Mouse (Mus musculus) neural tube, embryonic 15.5 days (tissue): ENCODE measurements at regions not wholly inside any gene's neighbourhood (a gene's known extent, or its start where the extent isn't known, plus 50 kb on each side); places are given as distances from the start of the nearest gene placed in this dataset.

ENCODE experiments used
- ATAC-seq: fragments of 200-750 bp; cut with Nextera tagmentation; 2 replicates; pipeline ENCODE4 v1.8.0; 2017; ENCODE audit warnings: mild to moderate bottlenecking, moderate TSS enrichment, moderate library complexity; ENCODE audit not compliant: low FRiP score
- H3K27ac ChIP-seq: fragments of 300-500 bp; sonication (generic); replicated peaks from 2 replicates; pipeline ENCODE4 v1.5.1; 2015; ENCODE audit warnings: mild to moderate bottlenecking, inconsistent platforms
- H3K27me3 ChIP-seq: fragments of 300-500 bp; sonication (generic); replicated peaks from 2 replicates; pipeline ENCODE4 v1.6.1; 2015; ENCODE audit warnings: inconsistent platforms
- H3K36me3 ChIP-seq: fragments of 300-500 bp; sonication (generic); 2 replicates; pipeline ENCODE4 v1.6.1; 2015; ENCODE audit warnings: inconsistent platforms
- H3K4me1 ChIP-seq: fragments of 300-500 bp; sonication (generic); 2 replicates; pipeline ENCODE4 v1.6.1; 2015; ENCODE audit warnings: inconsistent platforms
- H3K4me2 ChIP-seq: fragments of 300-500 bp; sonication (generic); 2 replicates; pipeline ENCODE4 v1.6.1; 2015; ENCODE audit warnings: inconsistent platforms, mild to moderate bottlenecking, moderate library complexity
- H3K4me3 ChIP-seq: fragments of 300-500 bp; sonication (generic); replicated peaks from 2 replicates; pipeline ENCODE4 v1.5.1; 2015; ENCODE audit warnings: mild to moderate bottlenecking, inconsistent platforms
- H3K9ac ChIP-seq: fragments of 300-500 bp; sonication (generic); replicated peaks from 2 replicates; pipeline ENCODE4 v1.6.1; 2015; ENCODE audit warnings: mild to moderate bottlenecking, inconsistent platforms
- H3K9me3 ChIP-seq: fragments of 300-500 bp; sonication (generic); replicated peaks from 2 replicates; pipeline ENCODE4 v1.6.1; 2016; ENCODE audit warnings: inconsistent platforms
- WGBS: fragments of 180-500 bp; shearing (Covaris S2); methylation state at CpG from one replicate; pipeline ENCODE4 v1.1.7; 2015; ENCODE audit warnings: mixed read lengths; 5-methylcytosine and 5-hydroxymethylcytosine counted together

DNA sequence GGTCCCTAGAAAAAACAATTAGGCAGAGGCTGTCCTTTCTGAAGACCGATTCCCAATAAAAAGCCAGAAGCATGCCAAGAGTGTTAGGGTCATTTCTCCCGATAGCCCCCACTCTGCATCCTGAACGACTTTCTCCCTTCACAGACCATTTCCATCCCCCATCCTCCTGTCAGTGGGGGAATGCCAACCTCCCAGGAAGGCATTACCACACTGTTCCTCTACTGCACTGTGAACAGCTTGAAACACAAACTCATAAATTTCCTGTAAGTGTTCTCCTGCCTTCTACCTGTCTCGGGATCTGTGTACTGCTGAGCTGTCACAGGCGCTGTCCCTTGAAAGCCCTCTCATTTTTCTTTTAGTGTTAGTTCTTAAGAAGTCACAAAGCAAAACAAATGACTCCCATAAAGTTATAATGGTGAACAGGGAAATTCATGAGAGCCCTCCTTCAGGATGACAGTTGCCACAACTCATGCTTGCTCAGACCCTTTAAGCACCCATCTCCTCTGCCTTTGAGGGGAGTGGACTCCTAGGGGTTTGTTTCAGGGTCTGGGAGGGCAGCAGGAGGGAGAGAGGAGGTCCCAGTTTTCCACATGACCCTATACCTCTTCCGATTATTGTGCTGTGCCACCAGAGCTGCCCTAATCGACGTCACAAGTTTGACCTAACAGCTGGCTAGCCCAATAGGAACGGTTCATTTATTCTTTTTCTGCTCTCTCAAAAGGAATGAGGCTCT lies 139.9 kb downstream of the Rchy1 start:
- H3K36me3 ChIP-seq = no peaks in the 10 kb centered on the region
- H3K27ac ChIP-seq = no peak overlapping the region
- peak; percentile 68; the same call in 1 of the 2 replicates for ATAC-seq
- H3K27me3 ChIP-seq = no peaks in the 10 kb centered on the region
- H3K4me2 ChIP-seq = no peak overlapping the region
- peaks cover 19% of the 10 kb centered on the region for H3K4me1 ChIP-seq
- no peak overlapping the region for H3K9ac ChIP-seq
- WGBS = 44% methylated on average over 9 of the region's 9 CpGs
- H3K9me3 ChIP-seq = no peaks in the 10 kb centered on the region
- H3K4me3 ChIP-seq = no peak overlapping the region

- peaks cover 20% of the 10 kb centered on the region for H3K4me1 ChIP-seq
- H3K36me3 ChIP-seq = no peaks in the 10 kb centered on the region
- 0 out of 2 replicates have a peak overlapping the region, but pooled peaks have one; percentile 2 for H3K27ac ChIP-seq
- no peaks in the 10 kb centered on the region for H3K9me3 ChIP-seq
- H3K4me2 ChIP-seq = no peak overlapping the region
- WGBS = 44% methylated on average over 12 of the region's 12 CpGs
- no peak overlapping the region for H3K9ac ChIP-seq
- no peaks in the 10 kb centered on the region for H3K27me3 ChIP-seq
- no peak overlapping the region for H3K4me3 ChIP-seq
- ATAC-seq = no peak
Measured at GRCm38 (mm10) chr5:91818800-91819199, 144.1 kb downstream of the Rchy1 start.

GRCm38 (mm10) chr5:91818195-91818594 lies 144.7 kb downstream of the Rchy1 start:
- peaks cover 17% of the 10 kb centered on the region for H3K4me1 ChIP-seq
- no peak overlapping the region for H3K4me3 ChIP-seq
- H3K4me2 ChIP-seq = no peak overlapping the region
- no peak overlapping the region for H3K9ac ChIP-seq
- no peaks in the 10 kb centered on the region for H3K36me3 ChIP-seq
- 83% methylated on average over 11 of the region's 11 CpGs for WGBS
- ATAC-seq = no peak
- no peaks in the 10 kb centered on the region for H3K9me3 ChIP-seq
- H3K27ac ChIP-seq = 0 out of 2 replicates have a peak overlapping the region, but pooled peaks have one; percentile 2
- no peaks in the 10 kb centered on the region for H3K27me3 ChIP-seq

DNA sequence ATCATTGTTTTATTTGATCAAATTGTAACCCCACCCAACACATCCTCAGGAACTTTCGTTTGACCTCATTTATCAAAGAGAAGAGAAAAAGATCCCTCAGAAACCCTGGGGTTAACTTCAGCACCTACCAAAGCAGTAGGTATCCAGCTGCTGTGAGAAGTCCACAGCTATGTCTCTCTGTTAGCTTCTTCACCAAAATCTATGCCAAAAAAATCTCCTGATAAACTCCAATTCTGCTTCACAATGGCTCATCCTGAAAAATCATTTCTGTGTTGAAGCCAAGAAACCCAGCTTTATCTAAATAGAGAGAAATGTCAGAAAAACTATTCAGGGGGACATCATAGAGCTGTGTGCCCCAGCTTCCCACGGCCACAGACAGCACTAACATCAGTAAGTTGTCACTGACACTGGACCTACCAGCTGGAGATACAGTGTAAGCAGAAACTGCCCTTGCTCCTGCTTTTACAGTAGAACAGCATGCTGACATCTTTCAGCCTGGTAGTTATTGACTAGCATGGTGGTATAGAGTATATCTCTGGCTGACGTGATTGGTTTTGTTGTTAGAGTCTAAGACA lies 146.4 kb downstream of the Rchy1 start:
- Histone ChIP-seq H3K27ac (no peak overlapping the region), H3K4me3 (no peak overlapping the region), H3K36me3 (no peaks in the 10 kb centered on the region), H3K9me3 (no peaks in the 10 kb centered on the region), H3K9ac (no peak overlapping the region), H3K4me1 (0 out of 2 replicates have a peak, but pooled peaks cover 12% of the 10 kb centered on the region), H3K27me3 (no peaks in the 10 kb centered on the region), H3K4me2 (no peak overlapping the region)
- 87% methylated on average over 3 of the region's 3 CpGs for WGBS
- no peak for ATAC-seq

DNA sequence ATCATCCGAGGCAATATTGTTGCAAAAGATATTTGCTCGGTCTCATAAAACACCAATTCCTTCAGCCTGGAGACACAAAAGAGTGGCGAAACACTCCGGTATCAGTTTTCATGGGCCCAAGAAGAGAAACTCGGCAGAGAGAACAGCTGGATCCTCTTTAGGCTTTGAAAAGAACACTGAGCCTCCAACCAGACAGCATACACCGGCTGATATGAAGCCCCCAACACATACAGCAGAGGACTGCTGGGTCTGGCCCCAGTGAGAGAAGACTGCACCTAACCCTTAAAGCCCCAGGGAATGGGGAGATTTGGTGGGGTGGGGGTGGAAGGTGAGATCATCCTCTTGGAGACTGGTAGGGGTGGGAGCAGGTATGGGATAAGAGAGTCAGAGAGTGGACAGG lies 147.9 kb downstream of the Rchy1 start:
- WGBS = 68% methylated on average over 6 of the region's 6 CpGs
- H3K4me3 ChIP-seq = no peak overlapping the region
- 0 out of 2 replicates have a peak, but pooled peaks cover 12% of the 10 kb centered on the region for H3K4me1 ChIP-seq
- H3K27ac ChIP-seq = no peak overlapping the region
- ATAC-seq = no peak
- H3K4me2 ChIP-seq = no peak overlapping the region
- no peaks in the 10 kb centered on the region for H3K36me3 ChIP-seq
- H3K27me3 ChIP-seq = no peaks in the 10 kb centered on the region
- no peak overlapping the region for H3K9ac ChIP-seq
- H3K9me3 ChIP-seq = no peaks in the 10 kb centered on the region

DNA sequence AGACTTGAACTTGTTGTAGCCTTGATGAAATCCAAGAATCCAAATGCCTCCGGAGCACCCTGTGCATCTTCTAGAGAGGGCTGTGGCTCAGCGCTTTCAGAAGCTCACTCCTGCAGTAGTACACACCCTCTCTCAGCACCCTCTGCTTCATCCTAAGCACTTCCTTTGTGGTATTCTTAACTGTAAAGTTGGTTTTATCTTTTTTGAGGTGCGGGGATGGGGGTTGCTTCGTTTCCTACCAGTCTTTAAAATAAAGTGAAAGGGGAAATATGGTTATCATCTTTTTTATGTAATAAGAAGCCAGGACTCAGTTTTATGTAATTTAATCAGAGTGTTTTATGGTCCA lies 148.5 kb downstream of the Rchy1 start:
- H3K9me3 ChIP-seq = no peaks in the 10 kb centered on the region
- 0 out of 2 replicates have a peak, but pooled peaks cover 12% of the 10 kb centered on the region for H3K4me1 ChIP-seq
- no peak overlapping the region for H3K27ac ChIP-seq
- H3K4me3 ChIP-seq = no peak overlapping the region
- no peaks in the 10 kb centered on the region for H3K36me3 ChIP-seq
- H3K27me3 ChIP-seq = no peaks in the 10 kb centered on the region
- 77% methylated on average over 4 of the region's 4 CpGs for WGBS
- H3K9ac ChIP-seq = no peak overlapping the region
- no peak for ATAC-seq
- H3K4me2 ChIP-seq = no peak overlapping the region

DNA sequence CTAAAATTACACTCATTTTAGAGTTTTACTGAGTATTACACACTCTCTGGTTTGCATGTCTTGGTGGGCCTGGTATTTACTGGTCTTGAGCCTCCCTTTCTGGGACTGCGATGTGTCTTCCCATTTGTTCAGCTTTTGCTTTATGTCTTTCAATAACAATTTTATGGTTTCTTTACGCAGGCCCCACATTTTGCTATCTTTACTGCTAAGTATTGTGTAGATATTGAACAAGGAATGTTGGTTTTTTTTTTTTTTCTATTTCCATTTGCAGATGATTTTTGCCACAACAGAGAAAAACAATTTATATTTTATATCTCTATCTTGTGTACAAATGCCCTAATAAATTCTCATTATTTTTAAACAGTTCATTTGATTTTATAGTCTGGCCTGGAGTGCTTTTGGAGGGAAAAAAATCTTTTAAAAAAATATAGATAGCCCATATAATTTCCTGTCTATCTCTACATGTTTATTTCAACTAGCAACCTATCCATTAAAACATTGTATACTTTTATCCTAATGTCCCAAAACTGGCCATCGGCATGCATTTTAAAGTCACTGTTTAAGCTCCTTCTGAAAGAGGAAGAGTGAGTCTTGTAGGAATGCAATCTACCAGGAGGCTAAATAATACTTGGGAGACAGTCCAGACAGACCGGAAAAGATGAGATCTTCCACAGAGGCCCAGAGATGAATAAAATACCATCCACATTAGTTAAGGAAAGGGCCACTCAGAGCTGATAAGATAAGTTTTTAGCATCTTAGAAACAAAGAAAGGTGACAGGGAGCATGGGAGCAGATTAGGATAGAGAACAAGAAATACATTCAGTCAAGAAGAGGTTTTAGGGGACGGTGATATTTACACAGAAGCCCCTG lies 149.1 kb downstream of the Rchy1 start:
- no peak overlapping the region for H3K27ac ChIP-seq
- H3K4me3 ChIP-seq = no peak overlapping the region
- H3K9ac ChIP-seq = no peak overlapping the region
- H3K9me3 ChIP-seq = no peaks in the 10 kb centered on the region
- ATAC-seq = no peak
- 79% methylated on average over 5 of the region's 5 CpGs for whole genome bisulfite sequencing
- H3K27me3 ChIP-seq = no peaks in the 10 kb centered on the region
- no peak overlapping the region for H3K4me2 ChIP-seq
- H3K36me3 ChIP-seq = no peaks in the 10 kb centered on the region
- 0 out of 2 replicates have a peak, but pooled peaks cover 9% of the 10 kb centered on the region for H3K4me1 ChIP-seq

DNA sequence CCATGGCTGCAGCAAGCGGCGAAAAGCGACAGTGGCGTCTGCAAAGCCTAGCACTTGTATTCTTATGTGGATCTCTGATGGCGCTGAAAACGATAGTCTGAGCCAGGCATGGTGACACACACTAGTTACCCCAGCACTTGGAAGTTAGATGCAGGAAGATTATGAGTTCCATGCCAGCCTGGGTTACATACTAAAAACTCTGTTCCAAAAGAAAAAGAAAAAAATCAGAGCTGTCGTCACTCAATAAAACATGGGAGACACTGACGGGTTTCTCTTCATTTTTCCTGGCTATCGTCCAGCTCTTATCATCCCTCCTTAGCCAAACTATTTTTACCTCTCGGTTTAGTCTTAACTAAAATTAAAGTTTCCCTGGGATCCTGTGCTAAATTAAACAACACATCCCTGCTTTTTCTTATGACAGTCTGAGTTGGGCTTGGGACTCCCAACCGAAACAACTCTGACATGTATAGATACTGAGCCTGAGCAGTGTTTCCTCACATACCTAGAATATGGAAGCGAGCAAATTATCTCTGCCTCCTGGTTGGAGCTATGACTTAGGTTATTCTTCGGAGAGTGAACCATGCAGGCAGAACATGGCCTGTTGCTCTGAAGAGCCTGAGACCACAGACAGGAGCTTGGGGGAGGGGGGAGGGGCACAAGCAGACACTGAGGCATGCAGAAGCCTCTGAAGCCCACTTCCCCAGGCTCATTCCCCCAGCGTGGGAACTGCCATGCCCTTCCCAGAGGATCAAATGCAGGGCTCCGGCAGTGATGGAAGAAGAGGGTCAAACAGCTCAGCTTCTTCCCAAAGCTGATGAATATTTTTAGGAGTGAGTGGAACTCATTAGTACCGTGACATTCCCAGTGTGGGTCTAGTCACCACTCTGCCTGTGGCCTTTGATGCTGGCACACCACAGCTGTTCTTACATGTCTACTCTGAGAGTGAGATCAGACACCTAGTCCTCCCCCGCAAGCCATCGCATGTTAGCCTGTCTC lies 155.5 kb downstream of the Rchy1 start:
- H3K9ac ChIP-seq = no peak overlapping the region
- H3K9me3 ChIP-seq = no peaks in the 10 kb centered on the region
- no peak for ATAC-seq
- WGBS = 87% methylated on average over 18 of the region's 18 CpGs
- H3K27ac ChIP-seq = no peak overlapping the region
- no peak overlapping the region for H3K4me2 ChIP-seq
- no peaks in the 10 kb centered on the region for H3K4me1 ChIP-seq
- no peaks in the 10 kb centered on the region for H3K36me3 ChIP-seq
- no peak overlapping the region for H3K4me3 ChIP-seq
- H3K27me3 ChIP-seq = no peaks in the 10 kb centered on the region

- no peak overlapping the region for H3K4me3 ChIP-seq
- H3K4me2 ChIP-seq = no peak overlapping the region
- no peaks in the 10 kb centered on the region for H3K9me3 ChIP-seq
- 88% methylated on average over 3 of the region's 3 CpGs for WGBS
- H3K27ac ChIP-seq = no peak overlapping the region
- no peaks in the 10 kb centered on the region for H3K27me3 ChIP-seq
- no peak overlapping the region for H3K9ac ChIP-seq
- ATAC-seq = no peak
- H3K36me3 ChIP-seq = no peaks in the 10 kb centered on the region
- no peaks in the 10 kb centered on the region for H3K4me1 ChIP-seq
Measured at GRCm38 (mm10) chr5:91801297-91801980, 161.4 kb downstream of the Rchy1 start.

DNA sequence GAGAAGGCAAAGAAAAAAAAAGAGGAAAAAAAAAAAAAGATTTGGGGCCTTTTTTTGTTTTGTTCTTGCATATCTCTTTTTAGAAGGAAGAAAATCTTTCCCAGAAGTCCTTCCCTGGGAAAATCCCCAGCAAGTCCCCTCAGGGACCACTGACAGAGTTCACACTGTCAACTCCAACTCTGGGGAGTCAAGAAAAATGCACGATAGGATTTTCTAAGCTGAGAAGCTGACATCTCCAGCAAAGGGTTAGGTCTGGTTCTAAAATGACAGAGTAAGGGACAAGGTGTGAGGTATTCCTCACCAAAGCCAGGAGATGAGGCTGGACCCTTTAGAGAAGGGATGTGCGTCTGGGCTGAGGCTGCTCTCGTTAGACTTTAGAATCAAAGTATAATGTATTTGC lies 165.5 kb downstream of the Rchy1 start:
- Histone ChIP-seq H3K9ac (no peak overlapping the region), H3K4me3 (no peak overlapping the region), H3K4me2 (no peak overlapping the region), H3K9me3 (no peaks in the 10 kb centered on the region), H3K27me3 (no peaks in the 10 kb centered on the region), H3K27ac (no peak overlapping the region), H3K4me1 (no peaks in the 10 kb centered on the region), H3K36me3 (no peaks in the 10 kb centered on the region)
- WGBS = 92% methylated on average over 3 of the region's 3 CpGs
- no peak for ATAC-seq
